Mouse (Mus musculus): ENCODE measurements around the gene Sipa1l2. TPM values are rescaled to one million over a fixed set of nuclear protein-coding genes. Genes with fewer than 3 reads are reported as not detected.

Sipa1l2 gene
- polyA plus RNA-seq, 1 experiment from 2014 or later, result 33.2 TPM

GRCm38 (mm10) chr8:125604213-125604816 lies 34.7 kb upstream of the Sipa1l2 start:
- Histone ChIP-seq H3K36me3 (replicated peaks) (no peaks in the 10 kb centered on the region), H3K9me3 (no peaks in the 10 kb centered on the region), H3K9ac (no peak overlapping the region), H3K4me3 (replicated peaks) (no peak overlapping the region), H3K27me3 (peaks cover 4% of the 10 kb centered on the region; the same call in 1 of the 2 replicates), H3K4me1 (peaks cover 7% of the 10 kb centered on the region; the same call in 1 of the 2 replicates), H3K27ac (no peak overlapping the region), H3K4me2 (no peak overlapping the region)
- WGBS, result 92% methylated on average over 18 of the region's 18 CpGs
- no peak for ATAC-seq (ENCODE audit: low FRiP score)

DNA sequence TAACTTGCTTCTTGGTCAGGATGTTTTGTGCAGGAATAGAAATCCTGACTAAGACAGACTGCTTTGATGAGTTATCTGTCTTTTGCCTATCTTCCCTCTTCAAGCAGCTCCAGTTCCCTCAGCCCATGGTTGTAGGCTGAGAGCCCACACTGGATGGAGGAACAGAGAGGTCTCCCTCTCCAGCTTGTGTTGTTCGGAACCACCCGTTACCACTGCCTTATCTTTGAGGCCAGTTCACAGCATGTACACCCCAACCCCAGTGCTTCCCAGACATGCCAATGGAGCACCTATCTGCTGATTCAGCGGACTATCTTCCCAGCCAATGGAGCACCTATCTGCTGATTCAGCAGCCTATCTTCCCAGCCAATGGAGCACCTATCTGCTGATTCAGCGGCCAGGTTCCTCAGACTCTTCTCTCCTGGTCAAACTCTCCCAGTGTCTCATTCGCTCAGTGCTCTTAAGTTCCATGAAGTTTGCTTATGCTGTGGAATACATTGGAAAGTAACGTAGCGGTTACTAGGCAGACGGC lies 33.8 kb upstream of the Sipa1l2 start:
- H3K36me3 ChIP-seq (replicated peaks), result no peaks in the 10 kb centered on the region
- WGBS, result 90% methylated on average over 8 of the region's 8 CpGs

GRCm38 (mm10) chr8:125600033-125600686 lies 30.6 kb upstream of the Sipa1l2 start:
- Histone ChIP-seq H3K4me1 (peaks cover 7% of the 10 kb centered on the region; the same call in 1 of the 2 replicates), H3K36me3 (replicated peaks) (no peaks in the 10 kb centered on the region), H3K27ac (no peak overlapping the region), H3K9ac (no peak overlapping the region), H3K4me3 (replicated peaks) (no peak overlapping the region), H3K9me3 (no peaks in the 10 kb centered on the region), H3K4me2 (no peak overlapping the region), H3K27me3 (peaks cover 4% of the 10 kb centered on the region; the same call in 1 of the 2 replicates)
- ATAC-seq (ENCODE audit: low FRiP score), result no peak
- 75% methylated on average over 12 of the region's 12 CpGs for WGBS

More for the DNA sequence above, 33.8 kb upstream of the Sipa1l2 start:
- Histone ChIP-seq H3K9me3 (no peaks in the 10 kb centered on the region), H3K4me2 (no peak overlapping the region), H3K27ac (no peak overlapping the region), H3K9ac (no peak overlapping the region), H3K4me3 (replicated peaks) (no peak overlapping the region), H3K27me3 (peaks cover 4% of the 10 kb centered on the region; the same call in 1 of the 2 replicates), H3K4me1 (peaks cover 7% of the 10 kb centered on the region; the same call in 1 of the 2 replicates)
- no peak for ATAC-seq (ENCODE audit: low FRiP score)

DNA sequence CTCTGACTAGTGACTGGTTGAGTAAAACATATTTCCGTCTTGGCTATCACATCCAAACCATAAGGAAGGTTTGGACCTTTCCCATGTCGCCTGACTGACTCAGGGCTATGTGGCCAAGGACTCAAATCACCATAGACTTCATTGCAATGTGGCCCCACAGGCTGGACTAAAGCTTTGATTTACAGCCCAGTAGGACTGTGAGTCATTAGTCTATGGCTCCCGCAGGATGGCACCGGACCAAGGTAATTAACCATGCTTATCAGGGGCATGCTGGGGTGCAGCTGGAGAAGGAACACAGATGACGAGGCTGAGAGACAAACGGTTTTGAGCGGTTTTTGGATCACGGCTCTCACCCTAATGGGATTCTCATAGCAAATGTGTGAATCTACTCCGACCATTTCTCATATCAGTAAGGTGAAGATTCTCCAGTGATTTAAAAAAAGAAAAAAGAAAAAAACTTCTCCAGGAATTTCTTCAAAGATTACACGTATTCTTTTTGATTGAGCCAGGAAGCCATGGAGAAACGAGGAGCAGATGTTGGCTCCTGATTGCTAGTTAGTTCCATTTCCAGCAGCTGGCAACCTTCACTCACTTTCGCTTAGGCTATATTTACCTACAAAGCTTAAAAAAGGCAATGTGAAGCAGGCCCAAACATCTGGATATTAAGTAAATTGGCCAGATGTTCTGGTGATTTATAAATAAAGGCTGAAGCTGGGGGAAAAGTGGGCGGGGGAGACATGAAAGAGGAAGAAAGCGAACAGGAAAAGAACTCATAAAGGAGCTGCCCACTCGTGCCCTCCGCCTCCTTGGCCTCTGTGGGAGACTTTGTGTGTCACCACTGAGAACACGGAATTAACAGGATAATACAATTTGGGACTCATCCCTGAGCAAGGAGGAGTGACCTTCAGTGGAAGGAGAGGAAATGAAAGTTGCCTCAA lies 26.2 kb upstream of the Sipa1l2 start:
- 66% methylated on average over 17 of the region's 17 CpGs for WGBS
- ATAC-seq (ENCODE audit: low FRiP score), result no peak
- H3K36me3 ChIP-seq (replicated peaks), result no peaks in the 10 kb centered on the region
- H3K27me3 ChIP-seq, result peaks cover 4% of the 10 kb centered on the region; the same call in 1 of the 2 replicates
- peaks cover 16% of the 10 kb centered on the region for H3K4me1 ChIP-seq
- H3K4me2 ChIP-seq, result no peak overlapping the region
- no peak overlapping the region for H3K4me3 ChIP-seq (replicated peaks)
- no peak overlapping the region for H3K27ac ChIP-seq
- no peak overlapping the region for H3K9ac ChIP-seq
- H3K9me3 ChIP-seq, result no peaks in the 10 kb centered on the region

- Histone ChIP-seq H3K4me1 (peaks cover 23% of the 10 kb centered on the region), H3K27me3 (no peaks in the 10 kb centered on the region), H3K9me3 (no peaks in the 10 kb centered on the region), H3K4me2 (no peak overlapping the region), H3K4me3 (replicated peaks) (no peak overlapping the region), H3K27ac (peak overlapping the region; percentile 36; the same call in 1 of the 2 replicates), H3K36me3 (replicated peaks) (no peaks in the 10 kb centered on the region), H3K9ac (no peak overlapping the region)
- 9% methylated on average over 3 of the region's 3 CpGs for WGBS
- peak; percentile 78 for ATAC-seq (ENCODE audit: low FRiP score)
Measured at GRCm38 (mm10) chr8:125590363-125590762, 20.8 kb upstream of the Sipa1l2 start.

DNA sequence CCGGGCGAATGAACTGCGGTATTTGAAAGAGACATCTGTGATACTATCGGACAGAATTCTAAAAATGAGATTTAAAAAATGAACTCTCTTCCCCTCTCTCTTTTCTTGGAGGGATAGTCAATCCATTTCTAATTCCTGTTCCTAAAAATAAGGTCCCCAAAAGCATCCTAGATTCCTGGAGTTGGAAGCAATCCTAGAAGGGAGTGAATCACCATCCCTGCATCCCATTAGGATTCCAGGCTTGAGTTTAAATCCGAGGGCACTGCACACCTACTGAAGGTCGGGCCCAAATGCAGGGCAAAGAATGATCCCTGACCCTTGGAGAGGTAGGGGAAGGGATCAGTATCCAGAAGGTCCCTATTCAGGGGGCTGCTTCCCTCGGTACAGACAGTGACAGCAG lies 17.0 kb upstream of the Sipa1l2 start:
- Histone ChIP-seq H3K27me3 (no peaks in the 10 kb centered on the region), H3K36me3 (replicated peaks) (no peaks in the 10 kb centered on the region), H3K9me3 (no peaks in the 10 kb centered on the region), H3K4me1 (peaks cover 22% of the 10 kb centered on the region), H3K4me3 (replicated peaks) (no peak overlapping the region), H3K9ac (no peak overlapping the region), H3K27ac (no peak overlapping the region), H3K4me2 (no peak overlapping the region)
- ATAC-seq (ENCODE audit: low FRiP score), result no peak
- 80% methylated on average over 7 of the region's 7 CpGs for WGBS

- Histone ChIP-seq H3K27ac (no peak overlapping the region), H3K4me1 (peaks cover 5% of the 10 kb centered on the region; the same call in 1 of the 2 replicates), H3K9me3 (no peaks in the 10 kb centered on the region), H3K4me2 (no peak overlapping the region), H3K27me3 (no peaks in the 10 kb centered on the region), H3K36me3 (replicated peaks) (no peaks in the 10 kb centered on the region), H3K9ac (no peak overlapping the region), H3K4me3 (replicated peaks) (no peak overlapping the region)
- 66% methylated on average over 3 of the region's 3 CpGs for WGBS
- ATAC-seq (ENCODE audit: low FRiP score), result no peak
Measured at GRCm38 (mm10) chr8:125584276-125584675, 14.7 kb upstream of the Sipa1l2 start.

- Histone ChIP-seq H3K27ac (no peak overlapping the region), H3K4me1 (no peaks in the 10 kb centered on the region), H3K9me3 (peaks cover 4% of the 10 kb centered on the region; the same call in 1 of the 2 replicates), H3K36me3 (replicated peaks) (no peaks in the 10 kb centered on the region), H3K9ac (no peak overlapping the region), H3K4me3 (replicated peaks) (no peak overlapping the region), H3K27me3 (no peaks in the 10 kb centered on the region), H3K4me2 (no peak overlapping the region)
- 94% methylated on average over 5 of the region's 5 CpGs for WGBS
- no peak for ATAC-seq (ENCODE audit: low FRiP score)
Measured at GRCm38 (mm10) chr8:125580426-125580825, 10.8 kb upstream of the Sipa1l2 start.

DNA sequence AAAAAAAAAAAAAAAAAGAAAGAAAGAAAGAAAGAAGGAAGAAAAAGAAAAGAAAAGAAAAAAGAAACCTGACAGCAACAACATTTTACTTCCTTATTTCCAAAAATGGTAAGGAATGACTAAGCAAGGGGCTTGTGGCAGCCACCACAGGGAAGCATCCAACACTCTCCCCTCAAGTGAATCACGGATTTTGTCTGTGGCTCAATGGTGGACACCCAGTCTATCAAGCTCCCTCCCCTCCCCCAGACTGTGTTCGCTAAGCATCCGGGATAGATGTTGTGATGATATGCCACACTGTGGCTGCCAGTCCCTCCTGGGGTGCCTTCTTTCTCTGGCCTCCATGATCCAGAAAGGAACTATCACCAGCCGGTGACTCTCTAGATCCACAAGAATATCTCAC lies 6.5 kb upstream of the Sipa1l2 start:
- Histone ChIP-seq H3K4me1 (no peaks in the 10 kb centered on the region), H3K27ac (no peak overlapping the region), H3K27me3 (peaks cover 4% of the 10 kb centered on the region), H3K36me3 (replicated peaks) (no peaks in the 10 kb centered on the region), H3K4me2 (no peak overlapping the region), H3K4me3 (replicated peaks) (no peak overlapping the region), H3K9me3 (peaks cover 4% of the 10 kb centered on the region; the same call in 1 of the 2 replicates), H3K9ac (no peak overlapping the region)
- 82% methylated on average over 4 of the region's 4 CpGs for WGBS
- no peak for ATAC-seq (ENCODE audit: low FRiP score)

DNA sequence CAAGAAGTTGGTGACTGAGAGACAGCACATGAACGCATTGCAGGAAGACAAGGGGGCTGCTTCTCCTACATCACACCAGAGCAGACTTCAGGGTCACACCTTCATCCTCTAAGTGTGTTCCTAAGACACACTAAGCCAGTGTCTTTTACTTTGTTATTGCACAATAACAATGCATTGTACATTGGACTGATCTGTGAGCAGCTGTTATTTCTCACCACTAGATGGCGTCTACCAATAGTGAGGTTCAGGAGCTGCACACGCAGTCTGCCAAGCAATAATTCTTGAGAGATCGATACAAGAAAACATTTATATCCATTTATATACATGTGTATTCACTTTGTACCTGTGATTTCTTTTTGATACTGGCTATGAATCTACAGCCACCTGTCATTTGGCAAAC lies 4.7 kb upstream of the Sipa1l2 start:
- peaks cover 4% of the 10 kb centered on the region; the same call in 1 of the 2 replicates for H3K9me3 ChIP-seq
- ATAC-seq (ENCODE audit: low FRiP score), result no peak
- peaks cover 11% of the 10 kb centered on the region for H3K27me3 ChIP-seq
- no peak overlapping the region for H3K27ac ChIP-seq
- H3K9ac ChIP-seq, result no peak overlapping the region
- H3K4me1 ChIP-seq, result peaks cover 6% of the 10 kb centered on the region
- no peaks in the 10 kb centered on the region for H3K36me3 ChIP-seq (replicated peaks)
- H3K4me2 ChIP-seq, result no peak overlapping the region
- H3K4me3 ChIP-seq (replicated peaks), result no peak overlapping the region
- 34% methylated on average over 4 of the region's 4 CpGs for WGBS

DNA sequence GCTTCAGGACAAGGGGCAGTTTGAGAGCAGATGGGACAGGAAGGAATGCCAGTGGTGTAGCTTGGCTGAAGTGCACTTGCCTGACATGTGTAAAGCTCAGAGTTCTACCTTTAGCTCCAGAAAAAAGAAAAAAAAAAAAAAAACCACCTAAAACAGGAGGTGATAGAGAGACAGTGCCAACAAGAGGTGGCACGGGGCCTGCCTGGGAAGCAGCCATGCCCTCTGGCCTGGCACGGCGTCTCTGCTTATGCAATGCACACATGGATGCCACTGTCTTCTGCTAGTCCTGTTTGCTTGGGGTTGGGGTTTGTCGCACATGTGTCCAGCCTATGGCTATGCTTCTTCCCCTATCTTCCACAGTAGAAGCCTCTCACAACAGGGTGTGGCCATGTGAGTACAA lies 2.6 kb upstream of the Sipa1l2 start:
- Histone ChIP-seq H3K9ac (no peak overlapping the region), H3K27me3 (peaks cover 11% of the 10 kb centered on the region), H3K4me1 (peaks cover 19% of the 10 kb centered on the region), H3K27ac (no peak overlapping the region), H3K4me2 (no peak overlapping the region), H3K36me3 (replicated peaks) (no peaks in the 10 kb centered on the region), H3K4me3 (replicated peaks) (no peak overlapping the region), H3K9me3 (no peaks in the 10 kb centered on the region)
- WGBS, result 95% methylated on average over 4 of the region's 4 CpGs
- ATAC-seq (ENCODE audit: low FRiP score), result no peak
